Mouse (Mus musculus): ENCODE measurements around the gene Cox4i2. TPM values are rescaled to one million over a fixed set of nuclear protein-coding genes. Genes with fewer than 3 reads are reported as not detected.

Gene Cox4i2
- polyA plus RNA-seq (2016; fragmentation: Nextera tagmentation; extraction: Ambion mirVana) = 9.9 and 10.1 TPM in 2 replicates

DNA sequence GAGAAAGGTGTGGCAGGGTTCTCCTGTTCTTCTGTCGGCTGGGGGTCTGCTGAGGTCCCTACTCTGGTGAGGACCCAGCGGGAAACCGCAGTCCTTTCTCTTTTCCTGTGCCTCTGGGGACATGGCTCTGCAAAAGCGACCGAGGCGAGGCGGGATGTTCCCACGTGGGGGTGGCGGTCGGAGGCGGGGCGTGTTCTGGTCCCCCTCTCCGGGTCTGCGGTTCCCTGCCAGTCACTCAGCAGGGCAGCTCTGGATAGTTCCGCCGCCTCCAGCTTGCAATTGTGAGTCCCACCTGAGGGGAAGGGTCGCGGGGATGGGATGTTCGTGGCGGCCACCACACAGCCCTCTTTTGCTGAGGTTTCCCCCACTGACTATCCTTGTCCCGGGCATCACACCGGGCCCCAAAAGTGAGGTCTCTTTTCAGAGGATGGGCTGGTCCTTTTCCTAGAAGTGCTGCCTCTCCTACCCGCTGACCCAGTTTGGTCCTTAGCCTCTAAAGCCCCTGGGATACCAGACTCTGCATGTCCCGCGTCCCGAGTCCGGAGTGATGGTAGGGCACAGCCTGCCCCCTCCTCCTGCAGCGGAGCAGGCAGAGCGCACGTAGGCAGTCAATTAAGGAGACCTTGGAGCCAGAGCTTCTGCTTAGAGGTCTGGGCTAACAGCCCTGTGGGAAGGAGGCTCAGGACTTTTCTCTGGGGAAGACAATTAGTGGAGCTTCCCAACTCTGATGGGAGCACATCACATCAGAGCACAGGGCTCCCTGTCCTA, at the start of gene Cox4i2:
Cox4i2 (plus strand) TSS at position 230 of the 768 bp plus-strand sequence.
- Histone ChIP-seq H3K27ac (replicated peaks) (peak within 1 kb of the TSS; percentile 79), H3K36me3 (replicated peaks) (no peaks in the 10 kb centered on the region), H3K4me1 (peaks cover 37% of the 10 kb centered on the region), H3K4me3 (peak within 1 kb of the TSS; percentile 54), H3K27me3 (replicated peaks; ENCODE audit: low read depth, poor library complexity, severe bottlenecking) (peaks cover 51% of the 10 kb centered on the region), H3K9me3 (no peaks in the 10 kb centered on the region)
- DNase-seq (ENCODE audit: low spot score) = peak; percentile 66
- WGBS = 3% methylated on average over 30 of the region's 30 CpGs

GRCm38 (mm10) chr2:152704256-152704605, 49.7 kb upstream of the Cox4i2 start:
- H3K4me1 ChIP-seq = peaks cover 50% of the 10 kb centered on the region
- H3K27ac ChIP-seq (replicated peaks) = peak overlapping the region; percentile 94

GRCm38 (mm10) chr2:152704811-152705370, 49.1 kb upstream of the Cox4i2 start:
- H3K27me3 ChIP-seq (replicated peaks; ENCODE audit: low read depth, poor library complexity, severe bottlenecking) = no peaks in the 10 kb centered on the region
- H3K4me1 ChIP-seq = peaks cover 51% of the 10 kb centered on the region
- peaks cover 2% of the 10 kb centered on the region; the same call in 1 of the 2 replicates for H3K9me3 ChIP-seq
- DNase-seq (ENCODE audit: low spot score) = no peak
- peaks cover 84% of the 10 kb centered on the region for H3K36me3 ChIP-seq (replicated peaks)
- peak overlapping the region; percentile 94 for H3K27ac ChIP-seq (replicated peaks)
- 87% methylated on average over 14 of the region's 14 CpGs for WGBS
- H3K4me3 ChIP-seq = no peak overlapping the region

More at GRCm38 (mm10) chr2:152704256-152704605, 49.7 kb upstream of the Cox4i2 start:
- DNase-seq (ENCODE audit: low spot score) = no peak
- H3K27me3 ChIP-seq (replicated peaks; ENCODE audit: low read depth, poor library complexity, severe bottlenecking) = no peaks in the 10 kb centered on the region
- WGBS = 81% methylated on average over 5 of the region's 5 CpGs
- H3K36me3 ChIP-seq (replicated peaks) = peaks cover 87% of the 10 kb centered on the region
- no peak overlapping the region for H3K4me3 ChIP-seq
- H3K9me3 ChIP-seq = peaks cover 2% of the 10 kb centered on the region; the same call in 1 of the 2 replicates

DNA sequence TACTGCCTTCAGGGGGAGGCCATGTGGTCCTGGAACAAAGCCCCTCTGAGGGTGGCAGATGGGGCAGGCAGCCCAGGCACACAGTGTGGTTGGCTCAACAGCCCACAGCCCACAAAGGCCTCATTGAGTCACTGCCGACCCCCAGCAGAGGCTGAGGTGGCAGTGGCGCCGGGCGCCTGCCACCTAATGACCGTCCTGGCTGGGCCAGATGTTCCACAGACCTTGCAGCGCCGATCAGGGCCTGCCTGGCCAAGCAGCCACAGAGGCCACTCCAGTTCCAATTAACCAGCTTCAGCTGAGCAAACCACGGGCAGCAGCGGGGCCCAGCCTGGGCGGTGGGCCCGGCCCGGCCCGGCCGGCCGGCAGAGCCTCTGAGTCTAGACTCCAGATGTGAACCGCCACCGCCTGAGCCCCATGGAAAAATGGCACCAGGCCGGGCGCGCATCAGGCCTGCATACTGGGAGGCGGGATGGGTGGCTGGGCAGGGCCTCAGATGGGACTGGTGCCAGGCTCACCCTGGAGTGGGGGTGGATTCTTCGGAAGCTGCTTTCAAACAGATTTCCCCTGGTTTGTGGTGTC, 47.9 kb upstream of the Cox4i2 start:
- Histone ChIP-seq H3K27me3 (replicated peaks; ENCODE audit: low read depth, poor library complexity, severe bottlenecking) (no peaks in the 10 kb centered on the region), H3K4me1 (peaks cover 51% of the 10 kb centered on the region), H3K4me3 (peak overlapping the region; percentile 1; the same call in 1 of the 2 replicates), H3K9me3 (peaks cover 2% of the 10 kb centered on the region; the same call in 1 of the 2 replicates), H3K36me3 (replicated peaks) (peaks cover 75% of the 10 kb centered on the region), H3K27ac (replicated peaks) (peak overlapping the region; percentile 94)
- peak; percentile 76 for DNase-seq (ENCODE audit: low spot score)
- WGBS = 54% methylated on average over 22 of the region's 22 CpGs

DNA sequence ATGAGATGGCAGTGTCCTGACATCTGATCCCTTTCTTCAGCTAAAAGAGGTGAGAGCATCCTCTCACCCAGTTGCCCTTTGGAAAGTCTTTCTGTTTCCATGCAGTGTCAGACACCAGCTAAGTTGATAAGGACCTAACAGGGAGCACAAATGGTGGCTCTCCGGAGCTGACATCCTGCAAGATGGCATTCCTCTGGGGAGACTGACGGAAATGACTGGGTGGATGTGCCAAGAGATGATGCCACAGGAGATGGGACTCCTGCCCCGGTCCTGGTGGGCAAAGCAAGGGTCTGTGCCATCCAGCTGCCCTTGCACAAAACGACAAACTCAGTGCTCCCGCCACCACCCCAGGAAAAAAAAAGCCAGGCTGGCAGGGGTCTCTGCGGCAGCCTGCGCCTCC, 46.8 kb upstream of the Cox4i2 start:
- 24% methylated on average over 7 of the region's 7 CpGs for WGBS
- peak overlapping the region; percentile 61 for H3K4me3 ChIP-seq
- peaks cover 64% of the 10 kb centered on the region for H3K36me3 ChIP-seq (replicated peaks)
- H3K4me1 ChIP-seq = peaks cover 51% of the 10 kb centered on the region
- peak overlapping the region; percentile 94 for H3K27ac ChIP-seq (replicated peaks)
- H3K27me3 ChIP-seq (replicated peaks; ENCODE audit: low read depth, poor library complexity, severe bottlenecking) = no peaks in the 10 kb centered on the region
- DNase-seq (ENCODE audit: low spot score) = no peak
- no peaks in the 10 kb centered on the region for H3K9me3 ChIP-seq

GRCm38 (mm10) chr2:152707627-152708026, 46.3 kb upstream of the Cox4i2 start:
- H3K36me3 ChIP-seq (replicated peaks) = peaks cover 59% of the 10 kb centered on the region
- peak overlapping the region; percentile 94 for H3K27ac ChIP-seq (replicated peaks)
- peak overlapping the region; percentile 61 for H3K4me3 ChIP-seq
- H3K4me1 ChIP-seq = peaks cover 51% of the 10 kb centered on the region
- DNase-seq (ENCODE audit: low spot score) = peak; percentile 95
- H3K9me3 ChIP-seq = no peaks in the 10 kb centered on the region
- no peaks in the 10 kb centered on the region for H3K27me3 ChIP-seq (replicated peaks; ENCODE audit: low read depth, poor library complexity, severe bottlenecking)
- WGBS = 2% methylated on average over 31 of the region's 31 CpGs

- Histone ChIP-seq H3K9me3 (no peaks in the 10 kb centered on the region), H3K4me3 (no peak overlapping the region), H3K36me3 (replicated peaks) (peaks cover 45% of the 10 kb centered on the region), H3K27ac (replicated peaks) (peak overlapping the region; percentile 94; the same call in 1 of the 2 replicates), H3K27me3 (replicated peaks; ENCODE audit: low read depth, poor library complexity, severe bottlenecking) (no peaks in the 10 kb centered on the region), H3K4me1 (peaks cover 48% of the 10 kb centered on the region)
- WGBS = 88% methylated on average over 5 of the region's 5 CpGs
- no peak for DNase-seq (ENCODE audit: low spot score)
These were observed 44.9 kb upstream of the Cox4i2 start for GRCm38 (mm10) chr2:152709066-152709465.

DNA sequence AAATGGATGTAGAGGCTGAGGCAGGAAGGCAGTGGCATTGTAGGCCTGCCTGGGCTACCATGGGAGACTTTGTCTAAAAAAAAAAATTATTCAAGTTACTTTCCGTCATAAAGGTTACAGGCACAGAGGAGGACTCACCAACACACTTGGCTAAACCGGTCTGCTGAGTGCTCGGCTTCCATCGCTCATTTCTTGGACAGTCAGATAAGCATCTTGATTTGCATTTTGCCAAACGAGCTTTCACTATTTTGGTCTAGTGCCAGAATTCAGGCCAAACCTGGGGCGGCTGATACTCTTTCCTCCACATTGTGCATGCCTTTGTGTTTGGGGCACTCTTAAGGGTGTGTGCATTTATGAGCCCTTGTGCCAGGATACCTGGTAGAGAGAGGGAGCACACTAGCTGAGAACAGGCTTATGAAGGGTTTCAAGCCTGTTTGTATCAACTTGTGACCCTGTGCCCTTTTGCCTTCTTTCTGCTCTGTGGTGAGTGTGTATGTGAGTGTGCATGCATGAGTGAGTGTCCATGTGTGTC, 37.7 kb upstream of the Cox4i2 start:
- no peak for DNase-seq (ENCODE audit: low spot score)
- H3K4me3 ChIP-seq = no peak overlapping the region
- H3K27me3 ChIP-seq (replicated peaks; ENCODE audit: low read depth, poor library complexity, severe bottlenecking) = no peaks in the 10 kb centered on the region
- no peaks in the 10 kb centered on the region for H3K36me3 ChIP-seq (replicated peaks)
- peaks cover 20% of the 10 kb centered on the region for H3K4me1 ChIP-seq
- H3K9me3 ChIP-seq = no peaks in the 10 kb centered on the region
- H3K27ac ChIP-seq (replicated peaks) = 0 out of 2 replicates have a peak overlapping the region, but pooled peaks have one; percentile 45
- 80% methylated on average over 6 of the region's 6 CpGs for WGBS

- no peak overlapping the region for H3K4me3 ChIP-seq
- 66% methylated on average over 11 of the region's 11 CpGs for WGBS
- peak overlapping the region; percentile 72 for H3K27ac ChIP-seq (replicated peaks)
- peaks cover 20% of the 10 kb centered on the region for H3K4me1 ChIP-seq
- H3K36me3 ChIP-seq (replicated peaks) = no peaks in the 10 kb centered on the region
- no peaks in the 10 kb centered on the region for H3K9me3 ChIP-seq
- no peak for DNase-seq (ENCODE audit: low spot score)
- no peaks in the 10 kb centered on the region for H3K27me3 ChIP-seq (replicated peaks; ENCODE audit: low read depth, poor library complexity, severe bottlenecking)
These were observed 36.3 kb upstream of the Cox4i2 start for GRCm38 (mm10) chr2:152717652-152718051.

GRCm38 (mm10) chr2:152718076-152718475, 35.9 kb upstream of the Cox4i2 start:
- Histone ChIP-seq H3K4me3 (no peak overlapping the region), H3K27ac (replicated peaks) (peak overlapping the region; percentile 72), H3K9me3 (no peaks in the 10 kb centered on the region), H3K27me3 (replicated peaks; ENCODE audit: low read depth, poor library complexity, severe bottlenecking) (peaks cover 4% of the 10 kb centered on the region; the same call in 1 of the 2 replicates), H3K36me3 (replicated peaks) (no peaks in the 10 kb centered on the region), H3K4me1 (peaks cover 20% of the 10 kb centered on the region)
- 37% methylated on average over 6 of the region's 6 CpGs for WGBS
- no peak for DNase-seq (ENCODE audit: low spot score)

DNA sequence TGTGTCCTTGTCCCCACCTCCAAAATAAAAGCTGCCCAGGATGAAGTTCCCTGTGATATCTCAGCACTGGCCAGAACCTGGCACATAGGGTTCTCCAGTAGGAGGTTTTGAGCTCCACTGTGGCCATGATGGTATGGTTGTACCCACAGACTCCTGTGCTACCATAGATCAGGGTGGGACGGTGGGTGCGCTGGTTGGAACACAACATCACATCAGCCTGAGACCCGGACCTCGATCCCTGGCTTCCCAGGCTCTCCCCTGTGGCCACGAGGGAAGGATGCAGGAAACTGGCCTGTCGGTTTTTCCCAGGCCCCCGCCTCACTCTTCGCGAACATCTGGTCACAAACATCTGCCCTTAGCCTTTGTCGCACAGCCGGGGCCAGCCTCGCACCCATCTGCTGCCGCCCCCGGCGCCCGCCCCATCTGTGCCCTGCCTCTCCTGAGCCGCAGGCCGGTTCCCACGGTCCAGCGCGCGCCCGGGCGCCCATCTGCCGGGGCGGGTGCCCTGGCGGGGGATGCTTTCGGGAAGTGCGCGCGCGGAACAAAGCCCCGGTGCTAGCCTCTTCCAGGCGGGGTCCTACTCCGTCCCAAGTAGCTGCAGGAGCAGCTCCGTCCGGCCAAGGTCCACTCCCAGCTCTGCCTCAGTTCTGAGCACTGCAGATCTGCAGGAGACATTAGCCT, 30.2 kb upstream of the Cox4i2 start:
- Histone ChIP-seq H3K27ac (replicated peaks) (peak overlapping the region; percentile 86), H3K36me3 (replicated peaks) (no peaks in the 10 kb centered on the region), H3K4me3 (peak overlapping the region; percentile 53), H3K4me1 (peaks cover 60% of the 10 kb centered on the region), H3K27me3 (replicated peaks; ENCODE audit: low read depth, poor library complexity, severe bottlenecking) (peaks cover 21% of the 10 kb centered on the region), H3K9me3 (no peaks in the 10 kb centered on the region)
- WGBS = 3% methylated on average over 37 of the region's 37 CpGs
- peak; percentile 71 for DNase-seq (ENCODE audit: low spot score)

GRCm38 (mm10) chr2:152724332-152724723, 29.6 kb upstream of the Cox4i2 start:
- H3K4me1 ChIP-seq = peaks cover 61% of the 10 kb centered on the region
- WGBS = 62% methylated on average over 3 of the region's 3 CpGs

More at GRCm38 (mm10) chr2:152724332-152724723, 29.6 kb upstream of the Cox4i2 start:
- H3K27ac ChIP-seq (replicated peaks) = peak overlapping the region; percentile 86
- H3K27me3 ChIP-seq (replicated peaks; ENCODE audit: low read depth, poor library complexity, severe bottlenecking) = peaks cover 21% of the 10 kb centered on the region
- H3K9me3 ChIP-seq = no peaks in the 10 kb centered on the region
- H3K4me3 ChIP-seq = peak overlapping the region; percentile 53
- DNase-seq (ENCODE audit: low spot score) = no peak
- no peaks in the 10 kb centered on the region for H3K36me3 ChIP-seq (replicated peaks)
